Mouse (Mus musculus): Measurements from ENCODE around the gene Foxred2. TPM values are rescaled to one million over a fixed set of nuclear protein-coding genes. Genes with fewer than 3 reads are reported as not detected.

Gene Foxred2
- polyA plus RNA-seq, 1 experiment from 2014 or later: 3.2 TPM

- Histone ChIP-seq H3K27ac (no peak overlapping the region), H3K4me1 (replicated peaks; ENCODE audit: insufficient read depth, low read length) (peaks cover 15% of the 10 kb centered on the region), H3K27me3 (ENCODE audit: insufficient read depth, low read length) (no peaks in the 10 kb centered on the region), H3K4me3 (replicated peaks; ENCODE audit: low read depth, low read length) (peak overlapping the region; percentile 77; the same call in 1 of the 2 replicates), H3K4me2 (ENCODE audit: low read length) (peak overlapping the region; percentile 75), H3K36me3 (ENCODE audit: insufficient read depth, low read length) (peaks cover 4% of the 10 kb centered on the region; the same call in 1 of the 2 replicates), H3K9ac (ENCODE audit: low read depth, low read length) (peak overlapping the region; percentile 53; the same call in 1 of the 2 replicates), H3K9me3 (replicated peaks; ENCODE audit: low read length) (no peaks in the 10 kb centered on the region)
- WGBS: 48% methylated on average over 8 of the region's 8 CpGs
- ATAC-seq (replicated peaks; ENCODE audit: low FRiP score, low read depth) (no peak), DNase-seq (ENCODE audit: low spot score) (no peak)
- TF ChIP-seq CTCF (IDR thresholded peaks at IDR 0.05; ENCODE audit: low read depth): no peak
Measured at GRCm38 (mm10) chr15:77929804-77930203, 26.7 kb downstream of the Foxred2 start.

- DNase-seq (ENCODE audit: low spot score): peak; percentile 100
- H3K36me3 ChIP-seq (ENCODE audit: insufficient read depth, low read length): peaks cover 13% of the 10 kb centered on the region
- H3K27ac ChIP-seq: peak within 1 kb of the TSS; percentile 95
- no peaks in the 10 kb centered on the region for H3K27me3 ChIP-seq (ENCODE audit: insufficient read depth, low read length)
- peaks cover 15% of the 10 kb centered on the region for H3K4me1 ChIP-seq (replicated peaks; ENCODE audit: insufficient read depth, low read length)
- H3K9ac ChIP-seq (ENCODE audit: low read depth, low read length): peak within 1 kb of the TSS; percentile 78
- ATAC-seq (replicated peaks; ENCODE audit: low FRiP score, low read depth): peak; percentile 95
- H3K4me3 ChIP-seq (replicated peaks; ENCODE audit: low read depth, low read length): peak within 1 kb of the TSS; percentile 77
- TF ChIP-seq CTCF (IDR thresholded peaks at IDR 0.05; ENCODE audit: low read depth): peak; percentile 41
- WGBS: under 1% methylated on average over 34 of the region's 34 CpGs
- H3K9me3 ChIP-seq (replicated peaks; ENCODE audit: low read length): no peaks in the 10 kb centered on the region
- H3K4me2 ChIP-seq (ENCODE audit: low read length): peak within 1 kb of the TSS; percentile 75
Measured at GRCm38 (mm10) chr15:77928673-77929331, 27.7 kb downstream of the Foxred2 start, which contains the start of gene Txn2. Gene Txn2 (minus strand): TSS chr15:77929006.

GRCm38 (mm10) chr15:77928091-77928490 is 28.4 kb downstream of the Foxred2 start:
- Histone ChIP-seq H3K4me1 (replicated peaks; ENCODE audit: insufficient read depth, low read length) (peaks cover 13% of the 10 kb centered on the region), H3K9ac (ENCODE audit: low read depth, low read length) (peak overlapping the region; percentile 78), H3K4me2 (ENCODE audit: low read length) (peak overlapping the region; percentile 75), H3K27me3 (ENCODE audit: insufficient read depth, low read length) (no peaks in the 10 kb centered on the region), H3K27ac (peak overlapping the region; percentile 95), H3K36me3 (ENCODE audit: insufficient read depth, low read length) (peaks cover 14% of the 10 kb centered on the region), H3K9me3 (replicated peaks; ENCODE audit: low read length) (no peaks in the 10 kb centered on the region), H3K4me3 (replicated peaks; ENCODE audit: low read depth, low read length) (peak overlapping the region; percentile 77)
- TF ChIP-seq CTCF (IDR thresholded peaks at IDR 0.05; ENCODE audit: low read depth): no peak
- DNase-seq (ENCODE audit: low spot score) (no peak), ATAC-seq (replicated peaks; ENCODE audit: low FRiP score, low read depth) (no peak)
- WGBS: 21% methylated on average over 4 of the region's 4 CpGs

GRCm38 (mm10) chr15:77926921-77927320 is 29.6 kb downstream of the Foxred2 start:
- Histone ChIP-seq H3K9me3 (replicated peaks; ENCODE audit: low read length) (no peaks in the 10 kb centered on the region), H3K9ac (ENCODE audit: low read depth, low read length) (no peak overlapping the region), H3K27ac (no peak overlapping the region), H3K36me3 (ENCODE audit: insufficient read depth, low read length) (peaks cover 20% of the 10 kb centered on the region), H3K4me2 (ENCODE audit: low read length) (no peak overlapping the region), H3K4me1 (replicated peaks; ENCODE audit: insufficient read depth, low read length) (peaks cover 13% of the 10 kb centered on the region), H3K4me3 (replicated peaks; ENCODE audit: low read depth, low read length) (no peak overlapping the region), H3K27me3 (ENCODE audit: insufficient read depth, low read length) (no peaks in the 10 kb centered on the region)
- TF ChIP-seq CTCF (IDR thresholded peaks at IDR 0.05; ENCODE audit: low read depth): no peak
- DNase-seq (ENCODE audit: low spot score): no peak
- no peak for ATAC-seq (replicated peaks; ENCODE audit: low FRiP score, low read depth)
- WGBS: 91% methylated on average over 5 of the region's 5 CpGs

GRCm38 (mm10) chr15:77925195-77925594 is 31.3 kb downstream of the Foxred2 start:
- H3K27me3 ChIP-seq (ENCODE audit: insufficient read depth, low read length): no peaks in the 10 kb centered on the region
- no peak overlapping the region for H3K4me2 ChIP-seq (ENCODE audit: low read length)
- no peak for DNase-seq (ENCODE audit: low spot score)
- ATAC-seq (replicated peaks; ENCODE audit: low FRiP score, low read depth): no peak
- WGBS: 96% methylated on average over 2 of the region's 2 CpGs
- TF ChIP-seq CTCF (IDR thresholded peaks at IDR 0.05; ENCODE audit: low read depth): no peak
- H3K27ac ChIP-seq: no peak overlapping the region
- H3K9me3 ChIP-seq (replicated peaks; ENCODE audit: low read length): no peaks in the 10 kb centered on the region
- no peak overlapping the region for H3K9ac ChIP-seq (ENCODE audit: low read depth, low read length)
- no peak overlapping the region for H3K4me3 ChIP-seq (replicated peaks; ENCODE audit: low read depth, low read length)
- peaks cover 16% of the 10 kb centered on the region for H3K4me1 ChIP-seq (replicated peaks; ENCODE audit: insufficient read depth, low read length)
- H3K36me3 ChIP-seq (ENCODE audit: insufficient read depth, low read length): peaks cover 20% of the 10 kb centered on the region

GRCm38 (mm10) chr15:77923267-77924035 is 33.1 kb downstream of the Foxred2 start:
- H3K27me3 ChIP-seq (ENCODE audit: insufficient read depth, low read length): no peaks in the 10 kb centered on the region
- H3K9ac ChIP-seq (ENCODE audit: low read depth, low read length): peak overlapping the region; percentile 31; the same call in 1 of the 2 replicates
- WGBS: 66% methylated on average over 9 of the region's 9 CpGs
- H3K4me1 ChIP-seq (replicated peaks; ENCODE audit: insufficient read depth, low read length): peaks cover 11% of the 10 kb centered on the region; the same call in 1 of the 2 replicates
- TF ChIP-seq CTCF (IDR thresholded peaks at IDR 0.05; ENCODE audit: low read depth): peak; percentile 38; the same call in 1 of the 2 replicates
- DNase-seq (ENCODE audit: low spot score) (no peak), ATAC-seq (replicated peaks; ENCODE audit: low FRiP score, low read depth) (no peak)
- no peak overlapping the region for H3K4me3 ChIP-seq (replicated peaks; ENCODE audit: low read depth, low read length)
- peaks cover 26% of the 10 kb centered on the region for H3K36me3 ChIP-seq (ENCODE audit: insufficient read depth, low read length)
- no peak overlapping the region for H3K4me2 ChIP-seq (ENCODE audit: low read length)
- H3K9me3 ChIP-seq (replicated peaks; ENCODE audit: low read length): no peaks in the 10 kb centered on the region
- no peak overlapping the region for H3K27ac ChIP-seq

Data from kidney, postnatal 0 days (tissue).